Mouse (Mus musculus) cerebellum, adult 11 months (tissue): ENCODE results near the gene Cdc20b.

Experiments
- DNase-seq: peaks from one replicate; pipeline ENCODE4 v3.0.0; 2022

Gene Cdc20b

GRCm38 (mm10) chr13:113031792-113032571 is 2.9 kb upstream of the Cdc20b start:
- peak; percentile 12 for DNase-seq

GRCm38 (mm10) chr13:113032831-113033230 is 2.1 kb upstream of the Cdc20b start:
- DNase-seq = no peak

- DNase-seq = peak; percentile 29
Observed at GRCm38 (mm10) chr13:113034271-113034886, 532 bp upstream of the Cdc20b start.

GRCm38 (mm10) chr13:113035852-113036251 is 941 bp downstream of the Cdc20b start:
- DNase-seq = peak; percentile 43

GRCm38 (mm10) chr13:113044876-113045275 is 10.0 kb downstream of the Cdc20b start:
- DNase-seq = no peak

- no peak for DNase-seq
Observed at GRCm38 (mm10) chr13:113045458-113046110, 10.7 kb downstream of the Cdc20b start.

- DNase-seq = no peak
Observed at GRCm38 (mm10) chr13:113046211-113046883, 11.4 kb downstream of the Cdc20b start, which contains the start of gene Gpx8. Gpx8 (minus strand) TSS chr13:113046410.

GRCm38 (mm10) chr13:113047018-113047417 is 12.1 kb downstream of the Cdc20b start:
- no peak for DNase-seq

GRCm38 (mm10) chr13:113047647-113048046 is 12.7 kb downstream of the Cdc20b start:
- no peak for DNase-seq

GRCm38 (mm10) chr13:113054230-113054629 is 19.3 kb downstream of the Cdc20b start:
- no peak for DNase-seq

- no peak for DNase-seq
Observed at GRCm38 (mm10) chr13:113055826-113056225, 20.9 kb downstream of the Cdc20b start.

- DNase-seq = no peak
Observed at GRCm38 (mm10) chr13:113061746-113062145, 26.8 kb downstream of the Cdc20b start.

- DNase-seq = no peak
Observed at GRCm38 (mm10) chr13:113064542-113064941, 29.6 kb downstream of the Cdc20b start.

- DNase-seq = no peak
Observed at GRCm38 (mm10) chr13:113079021-113079420, 44.1 kb downstream of the Cdc20b start.

GRCm38 (mm10) chr13:113082101-113082500 is 47.2 kb downstream of the Cdc20b start:
- no peak for DNase-seq

- no peak for DNase-seq
Observed at GRCm38 (mm10) chr13:113084732-113085131, 49.8 kb downstream of the Cdc20b start.

GRCm38 (mm10) chr13:113087226-113088017 is 52.5 kb downstream of the Cdc20b start:
- DNase-seq = no peak

- no peak for DNase-seq
Observed at GRCm38 (mm10) chr13:113090489-113090888, 55.6 kb downstream of the Cdc20b start.

- DNase-seq = no peak
Observed at GRCm38 (mm10) chr13:113094618-113095017, 59.7 kb downstream of the Cdc20b start.

GRCm38 (mm10) chr13:113097011-113097410 is 62.1 kb downstream of the Cdc20b start:
- no peak for DNase-seq

- no peak for DNase-seq
Observed at GRCm38 (mm10) chr13:113098406-113098805, 63.5 kb downstream of the Cdc20b start.

- DNase-seq = no peak
Observed at GRCm38 (mm10) chr13:113100879-113101278, 66.0 kb downstream of the Cdc20b start, which contains the start of gene Gzma. Gzma (minus strand) TSS chr13:113100981.
